Mouse (Mus musculus) layer of hippocampus, adult 2 months (tissue): ENCODE measurements at regions not wholly inside any gene's neighbourhood (a gene's known extent, or its start where the extent isn't known, plus 50 kb on each side); places are given as distances from the start of the nearest gene placed in this dataset.
"Not testable (repeated sequence)": the region's sequence is repeated elsewhere in the genome, so short reads cannot be mapped to it uniquely, and the experiment has no call there.

Experiments used
- DNase-seq, 2 experiments: peaks; one replicate each; pipeline ENCODE4 v3.0.0; 2022; ENCODE audit warnings: low spot score in 2 of 2
- H3K27ac ChIP-seq: fragments of 200-600 bp; 2 replicates; pipeline ENCODE4 v1.8.1; 2022
- H3K4me3 ChIP-seq: fragments of 200-600 bp; 2 replicates; pipeline ENCODE4 v1.8.1; 2022; ENCODE audit warnings: mild to moderate bottlenecking
- CTCF ChIP-seq: fragments of 200-600 bp; conservative IDR thresholded peaks from 2 replicates; pipeline ENCODE4 v1.8.1; 2022; ENCODE audit warnings: antibody characterized with exemption, mild to moderate bottlenecking, moderate library complexity

DNA sequence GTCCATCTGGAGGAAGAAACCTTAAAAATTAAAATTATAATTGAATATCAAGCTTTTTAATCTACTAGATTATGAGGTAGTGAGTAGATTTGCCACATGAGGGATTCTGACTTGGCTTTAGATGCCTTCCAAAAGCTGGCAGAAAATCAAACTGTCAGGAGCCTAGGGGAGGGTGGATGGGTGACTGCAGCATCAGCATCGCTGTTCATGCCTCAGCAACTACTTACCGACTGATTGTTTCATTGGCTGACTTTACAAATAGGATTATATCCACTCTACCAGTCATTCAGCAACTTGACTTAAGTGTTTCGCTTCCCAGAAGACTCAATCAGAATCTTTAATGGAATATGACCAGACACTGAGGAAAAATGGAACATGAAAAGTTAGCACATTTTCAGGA lies 279.6 kb upstream of the Ell2 start:
- Histone ChIP-seq H3K4me3 (no peak overlapping the region), H3K27ac (no peak overlapping the region)
- no peak for DNase-seq
- no peak for TF ChIP-seq CTCF

DNA sequence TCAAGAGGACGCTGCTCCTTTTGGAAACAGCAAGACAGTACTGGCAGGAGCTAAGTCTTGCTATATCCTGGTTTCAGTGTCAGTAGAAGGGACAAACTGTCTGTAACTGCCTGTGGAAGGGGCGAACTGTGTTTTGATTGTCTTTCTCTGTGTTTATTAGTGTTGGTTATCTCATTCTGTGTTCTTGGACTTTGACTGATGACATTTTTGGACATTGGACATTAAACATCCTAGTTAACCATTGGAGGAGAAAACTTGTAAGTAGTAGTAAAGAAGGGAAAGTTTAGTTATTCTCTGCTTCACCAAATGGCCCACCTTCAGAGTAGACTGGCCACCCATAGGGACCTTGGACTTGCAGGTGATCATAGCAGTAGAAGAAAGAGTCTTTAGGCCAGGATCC lies 267.4 kb upstream of the Ell2 start:
- no peak for DNase-seq
- no peak overlapping the region for H3K4me3 ChIP-seq
- H3K27ac ChIP-seq, result no peak overlapping the region
- no peak for TF ChIP-seq CTCF

DNA sequence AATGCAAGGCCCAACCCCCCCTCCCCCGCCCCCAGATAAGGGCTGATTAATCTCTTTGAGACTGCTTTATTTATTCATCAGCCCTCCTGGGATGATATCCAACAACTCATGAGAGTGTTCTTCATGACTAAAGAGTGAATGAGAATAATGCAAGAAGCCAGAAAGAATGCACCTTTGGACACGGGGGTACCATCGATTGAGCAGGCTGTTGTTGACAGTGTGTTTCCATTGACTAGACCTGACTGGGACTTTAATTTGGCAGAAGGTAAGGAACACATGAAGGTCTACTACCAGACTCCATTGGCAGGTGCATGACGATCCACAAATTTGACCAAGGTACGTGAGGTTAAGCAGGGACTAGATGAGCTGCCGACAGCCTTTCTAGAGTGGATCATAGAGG lies 266.5 kb upstream of the Ell2 start:
- TF ChIP-seq CTCF, result no peak
- no peak overlapping the region for H3K4me3 ChIP-seq
- no peak overlapping the region for H3K27ac ChIP-seq
- DNase-seq, result no peak

DNA sequence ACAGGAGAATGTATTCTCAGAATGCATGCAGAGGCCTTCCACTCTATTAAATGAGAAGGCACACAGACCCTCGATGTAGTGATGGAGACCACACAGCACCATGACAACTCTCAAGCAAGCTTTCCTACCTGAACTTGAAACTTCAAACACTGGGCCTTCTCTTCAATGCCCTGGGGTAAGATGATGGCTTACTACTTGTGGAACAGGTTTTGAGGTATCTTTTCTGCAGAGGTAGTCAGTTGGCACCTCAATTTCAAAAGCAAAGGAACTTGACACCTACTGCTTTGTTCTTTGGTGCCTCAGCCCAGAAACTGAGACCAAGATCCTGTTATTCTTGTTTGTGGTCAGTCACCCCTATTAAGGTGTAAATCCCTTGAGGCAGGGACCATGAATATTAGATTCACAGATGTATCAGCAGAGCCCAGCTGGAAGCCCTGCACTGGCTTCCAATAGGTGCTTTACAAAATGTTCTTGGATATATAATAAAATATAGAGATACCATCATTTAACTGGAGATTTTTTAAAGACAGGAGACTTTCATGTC lies 246.2 kb upstream of the Ell2 start:
- Histone ChIP-seq H3K4me3 (no peak overlapping the region), H3K27ac (no peak overlapping the region)
- no peak for TF ChIP-seq CTCF
- no peak for DNase-seq

DNA sequence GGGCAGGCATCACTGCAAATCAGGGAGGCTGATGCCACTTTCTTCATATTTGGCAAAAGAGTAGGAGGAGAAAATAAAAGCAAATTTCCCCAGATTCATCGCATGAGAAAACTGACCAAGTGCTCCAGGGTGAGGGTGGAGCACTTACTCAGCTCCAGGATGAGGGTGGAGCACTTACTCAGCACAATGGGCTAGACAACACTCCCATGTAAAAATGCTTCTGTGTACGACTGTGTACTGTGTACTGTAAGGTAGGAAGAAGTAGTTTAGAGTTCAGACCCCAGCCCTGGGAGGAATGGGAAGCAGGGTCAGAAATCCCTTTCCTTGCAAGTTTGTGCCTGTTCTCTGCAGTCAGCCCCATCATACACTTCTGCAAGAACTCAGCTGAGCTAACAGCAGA lies 245.3 kb upstream of the Ell2 start:
- H3K27ac ChIP-seq, result no peak overlapping the region
- no peak for TF ChIP-seq CTCF
- H3K4me3 ChIP-seq, result no peak overlapping the region
- no peak for DNase-seq

DNA sequence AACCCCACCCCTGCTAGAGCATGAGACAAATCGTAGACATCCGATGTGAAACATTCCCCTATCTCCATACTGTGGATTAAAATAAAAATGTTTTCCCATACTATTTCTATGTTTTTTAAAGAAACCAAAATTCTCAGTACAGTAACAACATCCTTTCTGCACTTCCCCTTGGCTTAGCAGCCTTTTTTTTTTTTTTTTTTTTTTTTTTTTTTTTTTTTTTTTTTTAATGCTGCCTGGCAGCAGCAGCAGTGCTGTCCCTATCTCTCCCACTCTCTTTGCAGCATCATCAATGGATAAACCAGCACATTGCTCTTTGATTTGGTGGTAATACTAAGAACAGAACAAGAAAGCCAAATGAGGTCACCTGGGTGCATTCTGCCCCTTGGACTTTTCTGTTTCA lies 239.3 kb upstream of the Ell2 start:
- DNase-seq, result no peak
- no peak for TF ChIP-seq CTCF
- Histone ChIP-seq H3K27ac (no peak overlapping the region), H3K4me3 (no peak overlapping the region)

DNA sequence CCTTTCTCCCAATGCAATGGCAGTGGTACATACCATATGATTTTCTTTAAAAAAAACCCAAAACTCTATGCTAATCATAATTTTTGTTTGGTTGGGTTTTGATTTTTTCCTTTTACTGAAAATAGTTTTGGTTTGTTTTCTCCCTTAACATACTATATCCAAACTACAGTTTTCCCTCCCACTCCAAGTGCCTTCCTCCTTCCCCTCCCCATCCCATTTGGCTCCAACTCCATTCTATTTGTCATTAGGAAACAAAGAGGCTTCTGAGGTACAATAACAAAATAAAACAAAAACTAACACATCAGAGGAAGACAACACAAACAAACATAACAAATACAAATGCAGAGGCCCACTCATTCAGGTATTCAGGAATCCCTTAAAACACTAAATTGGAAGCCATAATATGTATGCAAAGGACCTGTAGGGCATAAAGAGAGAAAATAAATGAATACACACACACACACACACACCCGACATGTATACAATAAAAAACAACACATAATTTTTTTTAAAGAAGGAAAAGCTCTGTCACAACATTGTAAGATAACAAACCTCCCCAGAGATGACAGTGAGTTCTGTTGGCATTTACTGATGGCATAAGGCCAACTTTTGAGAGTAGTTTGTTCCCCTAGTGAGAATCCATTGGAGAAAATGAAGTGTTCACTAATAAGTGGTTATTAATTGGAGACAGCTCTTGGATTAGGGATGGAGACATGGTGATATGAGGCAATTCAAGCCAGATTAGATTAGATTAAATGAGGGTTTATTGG lies 230.5 kb upstream of the Ell2 start:
- DNase-seq, result no peak
- no peak overlapping the region for H3K4me3 ChIP-seq
- TF ChIP-seq CTCF, result no peak
- H3K27ac ChIP-seq, result no peak overlapping the region

DNA sequence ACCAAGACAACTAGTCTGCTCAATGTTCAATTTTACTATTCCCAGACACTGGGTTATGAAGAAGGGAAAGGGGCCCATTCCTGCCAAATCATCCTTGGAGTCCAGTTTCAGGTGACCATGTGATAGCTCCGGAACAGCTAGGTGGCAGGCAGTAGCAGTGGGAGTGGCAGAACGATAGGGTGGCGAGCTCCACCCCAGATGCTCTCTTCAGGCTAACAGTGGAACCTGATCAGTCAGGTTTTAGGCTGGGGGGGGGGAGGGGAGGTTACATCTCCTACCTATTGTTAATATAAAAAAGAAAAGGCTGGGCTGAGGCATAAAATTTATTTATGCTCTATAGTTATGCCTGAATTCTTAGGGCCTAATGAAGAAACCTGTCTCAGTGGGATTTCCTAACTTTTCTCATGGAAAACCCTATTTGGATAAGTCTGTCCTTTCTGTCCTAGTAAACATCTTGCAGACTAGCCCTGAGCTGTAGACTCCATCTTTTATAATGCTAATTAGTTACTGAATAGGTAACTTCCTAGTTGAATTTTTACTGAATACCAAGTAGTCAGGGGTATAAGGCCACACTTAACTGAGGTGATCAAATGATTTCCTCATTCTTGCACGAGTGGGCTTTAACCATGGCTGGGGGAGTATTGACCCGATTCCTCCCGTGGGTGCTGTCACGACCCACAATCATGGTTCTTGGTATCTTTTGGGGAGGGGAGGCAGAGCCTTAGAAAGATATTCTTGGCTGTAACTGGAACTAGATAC lies 223.2 kb upstream of the Ell2 start:
- not testable (repeated sequence) for H3K27ac ChIP-seq, H3K4me3 ChIP-seq, DNase-seq

DNA sequence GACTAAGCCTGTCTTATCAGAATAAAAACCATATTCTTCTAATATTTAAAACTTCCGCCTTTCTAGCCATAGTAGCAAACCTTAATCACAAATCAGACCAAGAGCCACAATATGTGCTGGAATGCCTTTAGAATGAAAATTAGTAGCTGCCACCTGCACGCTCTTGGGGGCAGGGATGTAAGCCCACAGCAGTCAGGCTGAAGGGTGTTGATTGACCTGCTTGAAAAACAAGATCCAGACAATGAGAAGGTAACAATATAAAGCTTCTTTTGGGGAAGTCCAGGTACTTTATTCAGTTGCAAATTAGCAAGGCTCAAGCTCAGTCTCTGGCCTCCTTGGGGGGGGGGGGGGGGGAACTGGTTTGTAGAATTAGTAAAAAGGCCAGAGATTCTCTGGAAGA lies 222.3 kb upstream of the Ell2 start:
- not testable (repeated sequence) for H3K27ac ChIP-seq, DNase-seq, H3K4me3 ChIP-seq

DNA sequence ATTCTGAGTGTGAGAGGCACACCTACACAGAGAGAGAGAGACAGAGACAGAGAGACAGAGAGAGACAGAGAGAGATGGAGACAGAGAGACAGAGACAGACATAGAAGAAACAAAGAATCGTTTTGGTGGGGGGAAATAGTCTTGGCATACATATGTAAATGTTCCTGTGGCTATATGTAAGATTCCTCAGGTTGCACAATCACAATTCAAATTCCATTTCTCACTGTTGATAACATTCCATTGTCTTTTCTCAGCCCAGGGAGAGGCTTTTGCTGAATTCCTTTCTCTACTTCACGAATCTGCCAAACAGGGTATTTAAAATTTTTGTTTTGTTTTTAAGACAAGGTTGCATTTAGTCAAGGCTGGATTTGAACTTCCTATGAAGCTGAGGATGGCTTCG lies 205.0 kb upstream of the Ell2 start:
- DNase-seq, result no peak
- Histone ChIP-seq H3K4me3 (no peak overlapping the region), H3K27ac (no peak overlapping the region)
- no peak for TF ChIP-seq CTCF

DNA sequence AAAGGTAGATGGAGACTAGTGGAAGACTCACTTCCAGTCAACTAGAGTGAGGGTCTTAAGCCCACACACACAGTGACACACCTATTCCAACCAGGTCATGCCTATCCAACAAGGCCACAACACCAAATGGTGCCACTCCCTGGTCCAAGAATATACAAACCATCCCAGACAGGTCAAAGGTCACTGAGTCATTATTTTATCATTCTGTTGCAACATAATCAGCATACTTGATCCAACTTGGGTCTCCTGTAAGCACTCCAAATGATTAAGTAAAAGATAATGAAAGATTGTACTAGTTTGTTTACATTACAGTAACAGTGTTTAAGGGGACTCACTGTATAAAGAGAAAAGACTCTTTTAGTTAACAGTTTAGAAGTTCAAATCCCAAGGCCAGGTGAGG lies 203.2 kb upstream of the Ell2 start:
- no peak for TF ChIP-seq CTCF
- H3K4me3 ChIP-seq, result no peak overlapping the region

DNA sequence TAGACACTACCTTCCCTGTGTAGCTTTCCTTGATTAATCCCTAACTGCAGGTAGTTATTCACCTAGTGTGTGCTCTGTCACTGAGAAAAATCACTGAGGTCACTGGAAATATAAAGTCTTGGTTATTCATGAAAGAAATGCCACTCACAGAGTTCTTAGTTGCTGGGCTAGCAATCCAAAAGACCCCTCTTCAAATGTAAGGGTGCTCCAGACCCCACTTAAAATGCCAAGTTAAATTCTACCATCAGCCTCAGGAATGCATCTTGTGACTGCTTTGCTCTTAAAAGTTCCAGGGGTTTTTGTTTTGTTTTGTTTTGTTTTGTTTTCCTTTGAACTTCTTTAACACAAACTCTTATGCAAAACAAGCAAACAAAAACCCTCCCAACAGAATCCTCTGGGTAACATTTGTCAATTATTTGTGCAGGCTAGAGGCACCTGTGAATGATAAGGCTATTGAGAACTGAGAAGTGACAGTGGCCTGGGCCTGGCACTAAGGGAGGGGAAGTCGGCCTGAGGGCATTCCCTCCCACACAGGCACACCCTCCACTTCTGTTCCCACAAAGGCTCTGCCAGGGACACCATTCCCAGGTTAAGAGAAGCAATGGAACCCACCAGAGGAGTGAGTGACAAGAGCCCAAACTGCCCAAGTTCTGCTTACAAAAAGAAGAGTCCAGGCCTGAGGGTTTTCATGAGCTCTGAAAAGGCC lies 192.1 kb upstream of the Ell2 start:
- no peak for DNase-seq
- H3K4me3 ChIP-seq, result no peak overlapping the region
- no peak for TF ChIP-seq CTCF
- H3K27ac ChIP-seq, result no peak overlapping the region

More for the DNA sequence above, 203.2 kb upstream of the Ell2 start:
- H3K27ac ChIP-seq, result no peak overlapping the region
- DNase-seq, result no peak
